In genomic region chr1:193534449-193534848, GRCm38 (mm10) we compare ENCODE assay signal across 22 mouse cellular contexts.
A peak's percentile ranks its signal among the peaks of the same experiment; 100 is the strongest.
DNase-seq lines count a peak whose midpoint lies in the region; ATAC-seq and TF ChIP-seq lines count a peak whose summit lies in the region.
"Had no signal": no experiment of that assay in that cellular context is flagged by ENCODE, and none has a peak within 500 bp of the region (broad histone marks: within the 10 kb centered on the region; RNA-seq: fewer than 3 reads in every experiment).

No protein-coding gene starts in this region.

- TF ChIP-seq EP300 in CH12.LX (IDR thresholded peaks at IDR 0.05; ENCODE audit: low read length): no peak

- H3K36me3 ChIP-seq in hindbrain, embryonic 13.5 days: no peaks in the 10 kb centered on the region
- no peaks in the 10 kb centered on the region for H3K36me3 ChIP-seq in hindbrain, embryonic 12.5 days
- H3K36me3 ChIP-seq in midbrain, embryonic 11.5 days (ENCODE audit: control insufficient read depth, insufficient read depth, low read length): no peaks in the 10 kb centered on the region
- no peaks in the 10 kb centered on the region for H3K36me3 ChIP-seq in midbrain, embryonic 16.5 days (ENCODE audit: control insufficient read depth, insufficient read depth, low read length)
- H3K36me3 ChIP-seq in CH12.LX (replicated peaks in 1 of 2; ENCODE audit: control insufficient read depth in 1 of 2, insufficient read depth in 1 of 2, low read length in 1 of 2): no peaks in the 10 kb centered on the region
- no peaks in the 10 kb centered on the region for H3K36me3 ChIP-seq in neural tube, embryonic 15.5 days
- H3K36me3 ChIP-seq: embryonic facial prominence, embryonic 10.5 days; embryonic facial prominence, embryonic 12.5 days; forebrain, embryonic 15.5 days; G1E had no signal

- dilution Hi-C loops in CH12.LX (cut with MboI; ENCODE audit: extremely low pct_ligation_motif_present, extremely low pct_unique_long_range_greater_than_20kb, low sequenced_read_pairs): no loop called here

- peak overlapping the region; percentile 30; the same call in 1 of the 2 replicates for H3K27ac ChIP-seq in hindbrain, embryonic 13.5 days
- no peak overlapping the region for H3K27ac ChIP-seq in hindbrain, embryonic 12.5 days
- H3K27ac ChIP-seq in midbrain, embryonic 11.5 days (ENCODE audit: low read depth, low read length): no peak overlapping the region
- no peak overlapping the region for H3K27ac ChIP-seq in midbrain, embryonic 16.5 days (ENCODE audit: low read length)
- no peak overlapping the region for H3K27ac ChIP-seq in CH12.LX (ENCODE audit: insufficient read depth, low read depth)
- H3K27ac ChIP-seq in neural tube, embryonic 15.5 days (replicated peaks): 0 out of 2 replicates have a peak overlapping the region, but pooled peaks have one; percentile 13
- H3K27ac ChIP-seq: embryonic facial prominence, embryonic 10.5 days; embryonic facial prominence, embryonic 12.5 days; forebrain, embryonic 13.5 days had no signal

- no peak overlapping the region for H3K9ac ChIP-seq in hindbrain, embryonic 13.5 days
- no peak overlapping the region for H3K9ac ChIP-seq in hindbrain, embryonic 12.5 days
- H3K9ac ChIP-seq in midbrain, embryonic 11.5 days (ENCODE audit: low read length): no peak overlapping the region
- no peak overlapping the region for H3K9ac ChIP-seq in midbrain, embryonic 16.5 days (ENCODE audit: low read depth, low read length)
- no peak overlapping the region for H3K9ac ChIP-seq in CH12.LX (ENCODE audit: insufficient read depth, low read depth)
- no peak overlapping the region for H3K9ac ChIP-seq in neural tube, embryonic 15.5 days (replicated peaks)
- H3K9ac ChIP-seq: embryonic facial prominence, embryonic 12.5 days; forebrain, embryonic 13.5 days; forebrain, embryonic 15.5 days had no signal

- 74% methylated on average over 4 of the region's 4 CpGs for WGBS in hindbrain, embryonic 13.5 days
- WGBS in hindbrain, embryonic 12.5 days: 75% methylated on average over 4 of the region's 4 CpGs
- 83% methylated on average over 4 of the region's 4 CpGs for WGBS in midbrain, embryonic 11.5 days
- WGBS in midbrain, embryonic 16.5 days: 67% methylated on average over 4 of the region's 4 CpGs
- WGBS in neural tube, embryonic 15.5 days: 53% methylated on average over 4 of the region's 4 CpGs

- TF ChIP-seq RAD21 in CH12.LX (IDR thresholded peaks at IDR 0.05; ENCODE audit: low read depth, low read length): no peak

- no peak for TF ChIP-seq POLR2A in CH12.LX (IDR thresholded peaks at IDR 0.05; ENCODE audit: low read depth, low read length)

- in situ Hi-C loops in CH12.LX (cut with MboI; ENCODE audit: low pct_ligation_motif_present, low pct_unique_long_range_greater_than_20kb, low sequenced_read_pairs): no loop called here

- TF ChIP-seq CTCF in CH12.LX (conservative IDR thresholded peaks at IDR 0.05 in 1 of 2, IDR thresholded peaks at IDR 0.05 in 1 of 2; ENCODE audit: low read depth in 2 of 2, low read length in 2 of 2): no peak

- peaks cover 17% of the 10 kb centered on the region; the same call in 1 of the 2 replicates for H3K4me1 ChIP-seq in hindbrain, embryonic 13.5 days (replicated peaks)
- peaks cover 3% of the 10 kb centered on the region; the same call in 1 of the 2 replicates for H3K4me1 ChIP-seq in hindbrain, embryonic 12.5 days
- no peaks in the 10 kb centered on the region for H3K4me1 ChIP-seq in midbrain, embryonic 11.5 days (ENCODE audit: control insufficient read depth, insufficient read depth, low read length)
- H3K4me1 ChIP-seq in midbrain, embryonic 16.5 days (ENCODE audit: control insufficient read depth, insufficient read depth, low read length): 0 out of 2 replicates have a peak, but pooled peaks cover 2% of the 10 kb centered on the region
- no peaks in the 10 kb centered on the region for H3K4me1 ChIP-seq in CH12.LX (ENCODE audit: control insufficient read depth in 1 of 2, insufficient read depth in 2 of 2)
- H3K4me1 ChIP-seq in neural tube, embryonic 15.5 days: peaks cover 24% of the 10 kb centered on the region

- intact Hi-C loops in left cerebral cortex, postnatal 14 days (cut with DNase I): no loop called here

- ATAC-seq in hindbrain, embryonic 13.5 days (ENCODE audit: low FRiP score): no peak
- no peak for ATAC-seq in hindbrain, embryonic 12.5 days (ENCODE audit: low FRiP score)
- no peak for ATAC-seq in midbrain, embryonic 11.5 days (ENCODE audit: low FRiP score)
- no peak for ATAC-seq in midbrain, embryonic 16.5 days
- no peak for ATAC-seq in neural tube, embryonic 15.5 days (ENCODE audit: low FRiP score)
- ATAC-seq: activated CD4-positive, CD25-positive, alpha-beta regulatory T cell, adult 4 months; forebrain, embryonic 13.5 days; forebrain, embryonic 15.5 days; Patski had no signal

- no peak overlapping the region for H3K4me3 ChIP-seq in hindbrain, embryonic 13.5 days
- H3K4me3 ChIP-seq in hindbrain, embryonic 12.5 days: no peak overlapping the region
- no peak overlapping the region for H3K4me3 ChIP-seq in midbrain, embryonic 11.5 days (ENCODE audit: low read depth, low read length)
- H3K4me3 ChIP-seq in midbrain, embryonic 16.5 days (ENCODE audit: low read depth, low read length): no peak overlapping the region
- H3K4me3 ChIP-seq in CH12.LX (replicated peaks in 1 of 3; ENCODE audit: low read depth in 2 of 3, low read length in 2 of 3, poor library complexity in 1 of 3): no peak overlapping the region
- H3K4me3 ChIP-seq in neural tube, embryonic 15.5 days (replicated peaks): no peak overlapping the region
- H3K4me3 ChIP-seq: embryonic facial prominence, embryonic 10.5 days; embryonic facial prominence, embryonic 12.5 days; forebrain, embryonic 13.5 days; forebrain, embryonic 15.5 days had no signal

- peak; percentile 57 for DNase-seq in midbrain, embryonic 11.5 days (ENCODE audit: low spot score, missing footprints)
- DNase-seq in CH12.LX (ENCODE audit: extremely low read depth): no peak
- no peak for DNase-seq in left cerebral cortex, postnatal 14 days (ENCODE audit: low spot score in 2 of 2)
- DNase-seq: adrenal gland, adult 8-10 months; adrenal gland, postnatal 14 days; adrenal gland, postnatal 36 days; cerebellum, adult 11-12 months; cerebellum, adult 2 months; cerebellum, adult 9-10 months; cerebellum, postnatal 10 days; cerebellum, postnatal 25 days had no signal

- no peak overlapping the region for H3K4me2 ChIP-seq in hindbrain, embryonic 13.5 days
- H3K4me2 ChIP-seq in hindbrain, embryonic 12.5 days (replicated peaks): no peak overlapping the region
- no peak overlapping the region for H3K4me2 ChIP-seq in midbrain, embryonic 11.5 days
- no peak overlapping the region for H3K4me2 ChIP-seq in midbrain, embryonic 16.5 days (ENCODE audit: low read length)
- peak overlapping the region; percentile 1 for H3K4me2 ChIP-seq in CH12.LX (ENCODE audit: insufficient read depth, low read depth, poor library complexity, severe bottlenecking)
- no peak overlapping the region for H3K4me2 ChIP-seq in neural tube, embryonic 15.5 days
- H3K4me2 ChIP-seq: embryonic facial prominence, embryonic 12.5 days; forebrain, embryonic 13.5 days; forebrain, embryonic 15.5 days had no signal

- H3K79me2 ChIP-seq in CH12.LX (replicated peaks; ENCODE audit: control insufficient read depth, extremely low read depth, insufficient read depth, poor library complexity, severe bottlenecking): no peaks in the 10 kb centered on the region

- H3K27me3 ChIP-seq in hindbrain, embryonic 13.5 days: no peaks in the 10 kb centered on the region
- no peaks in the 10 kb centered on the region for H3K27me3 ChIP-seq in hindbrain, embryonic 12.5 days
- H3K27me3 ChIP-seq in midbrain, embryonic 11.5 days (ENCODE audit: control insufficient read depth, insufficient read depth, low read length): no peaks in the 10 kb centered on the region
- no peaks in the 10 kb centered on the region for H3K27me3 ChIP-seq in midbrain, embryonic 16.5 days (ENCODE audit: control insufficient read depth, insufficient read depth, low read depth, low read length)
- H3K27me3 ChIP-seq in CH12.LX (replicated peaks): peaks cover 57% of the 10 kb centered on the region
- H3K27me3 ChIP-seq in neural tube, embryonic 15.5 days (replicated peaks): no peaks in the 10 kb centered on the region
- H3K27me3 ChIP-seq: embryonic facial prominence, embryonic 12.5 days; forebrain, embryonic 13.5 days; forebrain, embryonic 15.5 days; Patski had no signal

- no peaks in the 10 kb centered on the region for H3K9me3 ChIP-seq in hindbrain, embryonic 13.5 days
- H3K9me3 ChIP-seq in hindbrain, embryonic 12.5 days (replicated peaks): 0 out of 2 replicates have a peak, but pooled peaks cover under 1% of the 10 kb centered on the region
- no peaks in the 10 kb centered on the region for H3K9me3 ChIP-seq in midbrain, embryonic 11.5 days (ENCODE audit: control insufficient read depth, low read length)
- H3K9me3 ChIP-seq in midbrain, embryonic 16.5 days (replicated peaks; ENCODE audit: control insufficient read depth, low read length, poor library complexity, severe bottlenecking): no peaks in the 10 kb centered on the region
- peaks cover 5% of the 10 kb centered on the region for H3K9me3 ChIP-seq in CH12.LX (replicated peaks; ENCODE audit: low read length)
- H3K9me3 ChIP-seq in neural tube, embryonic 15.5 days (replicated peaks): no peaks in the 10 kb centered on the region
- H3K9me3 ChIP-seq: embryonic facial prominence, embryonic 10.5 days; embryonic facial prominence, embryonic 12.5 days; forebrain, embryonic 13.5 days; forebrain, embryonic 15.5 days; G1E had no signal

TF ChIP-seq in CH12.LX, 34 proteins besides CTCF, POLR2A, EP300 and RAD21:
- TF ChIP-seq RCOR1 (conservative IDR thresholded peaks at IDR 0.05; ENCODE audit: low read depth, low read length) (no peak), JUND (conservative IDR thresholded peaks at IDR 0.05; ENCODE audit: low read depth, low read length) (no peak), MYC (IDR thresholded peaks at IDR 0.05; ENCODE audit: low read depth, low read length) (no peak), ZMIZ1 (IDR thresholded peaks at IDR 0.05; ENCODE audit: low read depth, low read length) (no peak), CHD2 (IDR thresholded peaks at IDR 0.05; ENCODE audit: low read length) (no peak), ZNF384 (IDR thresholded peaks at IDR 0.05; ENCODE audit: low read depth, low read length) (no peak), E2F4 (IDR thresholded peaks at IDR 0.05; ENCODE audit: insufficient replicate concordance, low read depth, low read length) (no peak), NELFE (IDR thresholded peaks at IDR 0.05; ENCODE audit: low read depth, low read length) (no peak), BHLHE40 (IDR thresholded peaks at IDR 0.05; ENCODE audit: low read depth, low read length) (no peak), SIN3A (IDR thresholded peaks at IDR 0.05; ENCODE audit: low read length) (no peak), USF1 (IDR thresholded peaks at IDR 0.05; ENCODE audit: low read depth, low read length) (no peak), SMC3 (IDR thresholded peaks at IDR 0.05; ENCODE audit: low read depth, low read length) (no peak), MAFK (IDR thresholded peaks at IDR 0.05; ENCODE audit: insufficient replicate concordance, low read length) (no peak), ELF1 (IDR thresholded peaks at IDR 0.05; ENCODE audit: low read depth, low read length) (no peak)

Comparison
In these comparisons a context has a peak if more than half of its experiments do, and no peak if none do; other contexts are left out.
1. H3K27ac ChIP-seq: peak in hindbrain, embryonic 13.5 days (single experiment) and neural tube, embryonic 15.5 days (single experiment); none in hindbrain, embryonic 12.5 days (single experiment), midbrain, embryonic 11.5 days (single experiment), midbrain, embryonic 16.5 days (single experiment) and CH12.LX (single experiment).